In genomic region chr14:61414199-61414598, GRCm38 (mm10) we compare ENCODE assay signal across 20 mouse cellular contexts. TPM values are rescaled to one million over a fixed set of nuclear protein-coding genes. Genes with fewer than 3 reads are reported as not detected.
DNase-seq lines count a peak whose midpoint lies in the region; ATAC-seq lines count a peak whose summit lies in the region.
"Had no signal": no experiment of that assay in that cellular context is flagged by ENCODE, and none has a peak within 500 bp of the region (broad histone marks: within the 10 kb centered on the region; RNA-seq: fewer than 3 reads in every experiment).

No protein-coding gene starts in this region.

- H3K27ac ChIP-seq in forebrain, embryonic 14.5 days (ENCODE audit: low read depth, low read length), result no peak overlapping the region
- no peak overlapping the region for H3K27ac ChIP-seq in forebrain, embryonic 15.5 days (replicated peaks)
- 0 out of 2 replicates have a peak overlapping the region, but pooled peaks have one; percentile 30 for H3K27ac ChIP-seq in midbrain, embryonic 12.5 days (replicated peaks)
- no peak overlapping the region for H3K27ac ChIP-seq in midbrain, embryonic 15.5 days
- no peak overlapping the region for H3K27ac ChIP-seq in neural tube, embryonic 11.5 days (ENCODE audit: low read depth, low read length)
- H3K27ac ChIP-seq: embryonic facial prominence, embryonic 13.5 days; forebrain, embryonic 12.5 days; heart, embryonic 10.5 days; hindbrain, embryonic 15.5 days had no signal

- no peak overlapping the region for H3K4me2 ChIP-seq in forebrain, embryonic 14.5 days (ENCODE audit: low read length)
- H3K4me2 ChIP-seq in forebrain, embryonic 15.5 days (replicated peaks), result no peak overlapping the region
- H3K4me2 ChIP-seq in midbrain, embryonic 12.5 days (replicated peaks), result no peak overlapping the region
- no peak overlapping the region for H3K4me2 ChIP-seq in midbrain, embryonic 15.5 days
- no peak overlapping the region for H3K4me2 ChIP-seq in neural tube, embryonic 11.5 days (ENCODE audit: low read depth)
- H3K4me2 ChIP-seq: embryonic facial prominence, embryonic 13.5 days; forebrain, embryonic 12.5 days; hindbrain, embryonic 15.5 days had no signal

- no peaks in the 10 kb centered on the region for H3K27me3 ChIP-seq in forebrain, embryonic 14.5 days (replicated peaks; ENCODE audit: control insufficient read depth, insufficient read depth, low read length)
- no peaks in the 10 kb centered on the region for H3K27me3 ChIP-seq in forebrain, embryonic 15.5 days
- H3K27me3 ChIP-seq in midbrain, embryonic 12.5 days, result no peaks in the 10 kb centered on the region
- H3K27me3 ChIP-seq in midbrain, embryonic 15.5 days (replicated peaks), result no peaks in the 10 kb centered on the region
- H3K27me3 ChIP-seq in neural tube, embryonic 11.5 days (ENCODE audit: control insufficient read depth, insufficient read depth, low read length), result no peaks in the 10 kb centered on the region
- H3K27me3 ChIP-seq: embryonic facial prominence, embryonic 13.5 days; forebrain, embryonic 12.5 days; hindbrain, embryonic 15.5 days had no signal

- peak; percentile 42 for DNase-seq in forebrain, embryonic 14.5 days (ENCODE audit: low spot score)
- peak; percentile 24 for DNase-seq in neural tube, embryonic 11.5 days (ENCODE audit: low spot score)
- no peak for DNase-seq in neural tube, embryonic 10.5 days (ENCODE audit: extremely low spot score, low spot score)
- DNase-seq in ovary, adult 18-20 months (ENCODE audit: low spot score), result no peak
- DNase-seq: B cell, adult 2 months; cerebellum, adult 11-12 months; cerebellum, adult 9-10 months; cerebellum, postnatal 25 days; heart, adult 18-20 months; heart, postnatal 10 days; heart, postnatal 4 days had no signal

- H3K4me1 ChIP-seq in forebrain, embryonic 14.5 days (ENCODE audit: control insufficient read depth, insufficient read depth, low read length), result peaks cover 7% of the 10 kb centered on the region
- H3K4me1 ChIP-seq in forebrain, embryonic 15.5 days, result peaks cover 20% of the 10 kb centered on the region
- H3K4me1 ChIP-seq in midbrain, embryonic 12.5 days, result peaks cover 15% of the 10 kb centered on the region
- peaks cover 13% of the 10 kb centered on the region for H3K4me1 ChIP-seq in midbrain, embryonic 15.5 days
- H3K4me1 ChIP-seq in neural tube, embryonic 11.5 days (ENCODE audit: control insufficient read depth, insufficient read depth, low read length), result peaks cover 3% of the 10 kb centered on the region; the same call in 1 of the 2 replicates
- H3K4me1 ChIP-seq: heart, embryonic 10.5 days had no signal

- no peaks in the 10 kb centered on the region for H3K9me3 ChIP-seq in forebrain, embryonic 14.5 days (replicated peaks; ENCODE audit: control insufficient read depth, low read length)
- H3K9me3 ChIP-seq in forebrain, embryonic 15.5 days, result no peaks in the 10 kb centered on the region
- no peaks in the 10 kb centered on the region for H3K9me3 ChIP-seq in midbrain, embryonic 12.5 days
- no peaks in the 10 kb centered on the region for H3K9me3 ChIP-seq in midbrain, embryonic 15.5 days
- H3K9me3 ChIP-seq in neural tube, embryonic 11.5 days (ENCODE audit: control insufficient read depth, low read length), result no peaks in the 10 kb centered on the region
- H3K9me3 ChIP-seq: embryonic facial prominence, embryonic 13.5 days; forebrain, embryonic 12.5 days; G1E; heart, embryonic 10.5 days; hindbrain, embryonic 15.5 days had no signal

- no peak overlapping the region for H3K4me3 ChIP-seq in forebrain, embryonic 14.5 days (ENCODE audit: low read depth, low read length)
- no peak overlapping the region for H3K4me3 ChIP-seq in forebrain, embryonic 15.5 days
- H3K4me3 ChIP-seq in midbrain, embryonic 12.5 days, result no peak overlapping the region
- no peak overlapping the region for H3K4me3 ChIP-seq in midbrain, embryonic 15.5 days
- H3K4me3 ChIP-seq in neural tube, embryonic 11.5 days (ENCODE audit: low read depth, low read length), result no peak overlapping the region
- H3K4me3 ChIP-seq: embryonic facial prominence, embryonic 13.5 days; forebrain, embryonic 12.5 days; heart, embryonic 10.5 days; hindbrain, embryonic 15.5 days had no signal

- H3K9ac ChIP-seq in forebrain, embryonic 14.5 days (ENCODE audit: low read length), result no peak overlapping the region
- H3K9ac ChIP-seq in forebrain, embryonic 15.5 days (replicated peaks), result no peak overlapping the region
- no peak overlapping the region for H3K9ac ChIP-seq in midbrain, embryonic 12.5 days (replicated peaks)
- H3K9ac ChIP-seq in midbrain, embryonic 15.5 days, result no peak overlapping the region
- no peak overlapping the region for H3K9ac ChIP-seq in neural tube, embryonic 11.5 days (ENCODE audit: low read length)
- H3K9ac ChIP-seq: embryonic facial prominence, embryonic 13.5 days; forebrain, embryonic 12.5 days; hindbrain, embryonic 15.5 days had no signal

- no peaks in the 10 kb centered on the region for H3K36me3 ChIP-seq in forebrain, embryonic 14.5 days (ENCODE audit: control insufficient read depth, insufficient read depth, low read length)
- no peaks in the 10 kb centered on the region for H3K36me3 ChIP-seq in forebrain, embryonic 15.5 days
- H3K36me3 ChIP-seq in midbrain, embryonic 12.5 days, result no peaks in the 10 kb centered on the region
- no peaks in the 10 kb centered on the region for H3K36me3 ChIP-seq in midbrain, embryonic 15.5 days (replicated peaks)
- no peaks in the 10 kb centered on the region for H3K36me3 ChIP-seq in neural tube, embryonic 11.5 days (ENCODE audit: control insufficient read depth, insufficient read depth, low read length)
- H3K36me3 ChIP-seq: embryonic facial prominence, embryonic 13.5 days; forebrain, embryonic 12.5 days; heart, embryonic 10.5 days; hindbrain, embryonic 15.5 days had no signal

- 13% methylated on average over 5 of the region's 5 CpGs for WGBS in forebrain, embryonic 14.5 days
- 28% methylated on average over 5 of the region's 5 CpGs for WGBS in forebrain, embryonic 15.5 days
- 18% methylated on average over 5 of the region's 5 CpGs for WGBS in midbrain, embryonic 12.5 days
- 10% methylated on average over 5 of the region's 5 CpGs for WGBS in midbrain, embryonic 15.5 days
- 57% methylated on average over 5 of the region's 5 CpGs for WGBS in neural tube, embryonic 11.5 days

- no peak for ATAC-seq in forebrain, embryonic 14.5 days
- ATAC-seq in forebrain, embryonic 15.5 days (replicated peaks), result no peak
- ATAC-seq in midbrain, embryonic 12.5 days (ENCODE audit: low FRiP score, low read depth), result no peak
- no peak for ATAC-seq in midbrain, embryonic 15.5 days (replicated peaks)
- no peak for ATAC-seq in neural tube, embryonic 11.5 days (ENCODE audit: insufficient read depth, low FRiP score, low TSS enrichment)
- ATAC-seq: CD4-positive, CD25-positive, alpha-beta regulatory T cell, adult 4 months had no signal

RNA-seq across cellular contexts. Expression of gene Kpna3, which starts 25.5 kb away (rescaled TPM):
- polyA plus RNA-seq in forebrain, embryonic 14.5 days (2014; fragmentation: Nextera tagmentation; extraction: Ambion mirVana), result 91.6 and 98.9 TPM in 2 replicates
- polyA plus RNA-seq in forebrain, embryonic 15.5 days (2015; fragmentation: Nextera tagmentation; extraction: Ambion mirVana), result 82.1 TPM in 2 replicates
- 86.3 and 89.3 TPM in 2 replicates for polyA plus RNA-seq in midbrain, embryonic 12.5 days (2016; fragmentation: Nextera tagmentation; extraction: Ambion mirVana)
- polyA plus RNA-seq in midbrain, embryonic 15.5 days (2015; fragmentation: Nextera tagmentation; extraction: Ambion mirVana), result 67.7 and 72.6 TPM in 2 replicates
- polyA plus RNA-seq in neural tube, embryonic 11.5 days (2014; fragmentation: Nextera tagmentation; extraction: Ambion mirVana), result 109 and 111 TPM in 2 replicates

RNA-seq across cellular contexts. Expression of gene Ebpl, which starts 54.0 kb away (rescaled TPM):
- polyA plus RNA-seq in forebrain, embryonic 14.5 days (2014; fragmentation: Nextera tagmentation; extraction: Ambion mirVana), result 10.0 and 10.5 TPM in 2 replicates
- polyA plus RNA-seq in forebrain, embryonic 15.5 days (2015; fragmentation: Nextera tagmentation; extraction: Ambion mirVana), result 11.1 TPM in 2 replicates
- 10.9 and 11.2 TPM in 2 replicates for polyA plus RNA-seq in midbrain, embryonic 12.5 days (2016; fragmentation: Nextera tagmentation; extraction: Ambion mirVana)
- polyA plus RNA-seq in midbrain, embryonic 15.5 days (2015; fragmentation: Nextera tagmentation; extraction: Ambion mirVana), result 9.3 and 9.9 TPM in 2 replicates
- 8.5 and 9.2 TPM in 2 replicates for polyA plus RNA-seq in neural tube, embryonic 11.5 days (2014; fragmentation: Nextera tagmentation; extraction: Ambion mirVana)

Comparison
In these comparisons a context has a peak if more than half of its experiments do, and no peak if none do; other contexts are left out.
1. DNase-seq: peak in forebrain, embryonic 14.5 days (single experiment) and neural tube, embryonic 11.5 days (single experiment); none in neural tube, embryonic 10.5 days (single experiment) and ovary, adult 18-20 months (single experiment).